Mouse (Mus musculus): ENCODE measurements around the gene Tmem114. TPM values are rescaled to one million over a fixed set of nuclear protein-coding genes. Genes with fewer than 3 reads are reported as not detected.

The Tmem114 gene
- polyA plus RNA-seq (2015; fragmentation: Nextera tagmentation; extraction: Ambion mirVana): 1.3 and 1.5 TPM in 2 replicates

GRCm38 (mm10) chr16:8424971-8425330 lies at the start of gene Tmem114:
TSS of gene Tmem114 (minus strand) at chr16:8425136.
- peaks cover 14% of the 10 kb centered on the region for H3K4me1 ChIP-seq
- H3K4me3 ChIP-seq (replicated peaks): peak within 1 kb of the TSS; percentile 45
- no peak within 1 kb of the TSS for H3K27ac ChIP-seq (replicated peaks)
- H3K9me3 ChIP-seq (replicated peaks): no peaks in the 10 kb centered on the region
- no peaks in the 10 kb centered on the region for H3K36me3 ChIP-seq
- H3K27me3 ChIP-seq (replicated peaks): peaks cover 55% of the 10 kb centered on the region
- peak within 1 kb of the TSS; percentile 40 for H3K9ac ChIP-seq (replicated peaks)
- peak within 1 kb of the TSS; percentile 89 for H3K4me2 ChIP-seq
- WGBS: 1% methylated on average over 16 of the region's 16 CpGs
- no peak for ATAC-seq (ENCODE audit: low FRiP score)

- peak; percentile 98 for ATAC-seq (ENCODE audit: low FRiP score)
- no peaks in the 10 kb centered on the region; the same call in 1 of the 2 replicates for H3K27me3 ChIP-seq (replicated peaks)
- H3K9ac ChIP-seq (replicated peaks): peak within 1 kb of the TSS; percentile 76
- H3K9me3 ChIP-seq (replicated peaks): no peaks in the 10 kb centered on the region
- peak within 1 kb of the TSS; percentile 84 for H3K27ac ChIP-seq (replicated peaks)
- H3K36me3 ChIP-seq: no peaks in the 10 kb centered on the region
- WGBS: under 1% methylated on average over 48 of the region's 48 CpGs
- H3K4me2 ChIP-seq: peak within 1 kb of the TSS; percentile 89
- peaks cover 14% of the 10 kb centered on the region for H3K4me1 ChIP-seq
- peak within 1 kb of the TSS; percentile 81 for H3K4me3 ChIP-seq (replicated peaks)
These were observed 45.9 kb upstream of the Tmem114 start, which contains the start of gene Mettl22 for GRCm38 (mm10) chr16:8470603-8471481. TSS of gene Mettl22 (plus strand) at chr16:8470788.

DNA sequence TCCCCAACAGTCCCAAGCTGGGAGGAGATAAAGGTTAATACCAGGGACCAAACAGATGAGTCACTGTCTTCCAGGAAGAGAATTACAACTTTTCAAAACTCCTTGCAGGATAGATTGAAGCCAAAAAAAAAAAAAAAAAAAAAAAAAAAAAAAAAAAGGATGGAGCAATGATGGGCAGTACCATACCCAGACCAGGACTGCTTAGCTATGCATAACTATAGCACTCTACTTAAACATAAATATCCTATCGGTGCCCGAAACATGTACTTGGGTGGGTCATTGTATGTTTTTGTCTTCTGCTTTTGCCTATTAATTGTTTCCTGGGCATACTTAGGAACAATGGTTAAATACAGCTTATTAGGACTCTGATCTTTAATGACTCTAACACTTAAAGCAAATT lies 45.2 kb upstream of the Tmem114 start:
- no peak overlapping the region for H3K9ac ChIP-seq (replicated peaks)
- H3K4me3 ChIP-seq (replicated peaks): peak overlapping the region; percentile 81
- H3K4me2 ChIP-seq: peak overlapping the region; percentile 89
- ATAC-seq (ENCODE audit: low FRiP score): peak; percentile 68; the same call in 1 of the 2 replicates
- no peaks in the 10 kb centered on the region for H3K9me3 ChIP-seq (replicated peaks)
- H3K27me3 ChIP-seq (replicated peaks): no peaks in the 10 kb centered on the region; the same call in 1 of the 2 replicates
- H3K36me3 ChIP-seq: no peaks in the 10 kb centered on the region
- no peak overlapping the region for H3K27ac ChIP-seq (replicated peaks)
- WGBS: 81% methylated on average over 2 of the region's 2 CpGs
- peaks cover 14% of the 10 kb centered on the region for H3K4me1 ChIP-seq

- Histone ChIP-seq H3K9ac (replicated peaks) (no peak overlapping the region), H3K4me2 (no peak overlapping the region), H3K27ac (replicated peaks) (no peak overlapping the region), H3K9me3 (replicated peaks) (no peaks in the 10 kb centered on the region), H3K36me3 (no peaks in the 10 kb centered on the region), H3K27me3 (replicated peaks) (no peaks in the 10 kb centered on the region), H3K4me3 (replicated peaks) (no peak overlapping the region), H3K4me1 (no peaks in the 10 kb centered on the region)
- no peak for ATAC-seq (ENCODE audit: low FRiP score)
- 37% methylated on average over 6 of the region's 6 CpGs for whole genome bisulfite sequencing
These were observed 34.2 kb upstream of the Tmem114 start for GRCm38 (mm10) chr16:8459098-8459497.

DNA sequence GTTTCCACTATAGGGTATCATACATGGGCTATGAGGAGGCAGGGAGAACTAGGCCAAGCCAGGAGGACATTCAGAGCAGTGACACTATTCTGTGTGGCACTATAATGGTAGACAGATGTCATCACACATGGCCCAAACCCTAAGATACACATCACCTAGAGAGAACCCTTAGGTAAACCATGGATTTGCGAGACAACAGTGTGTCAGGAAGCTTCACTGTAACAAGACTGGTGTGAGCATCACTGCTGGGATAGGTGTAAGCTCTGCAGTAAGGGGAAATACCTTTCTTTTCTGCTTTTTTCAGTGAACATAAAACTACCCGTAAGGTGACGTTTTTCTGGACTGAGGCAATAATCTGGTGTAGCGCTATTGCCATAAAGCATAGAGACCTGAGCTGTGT lies 33.5 kb upstream of the Tmem114 start:
- ATAC-seq (ENCODE audit: low FRiP score): no peak
- Histone ChIP-seq H3K4me2 (no peak overlapping the region), H3K4me1 (no peaks in the 10 kb centered on the region), H3K9me3 (replicated peaks) (no peaks in the 10 kb centered on the region), H3K27me3 (replicated peaks) (no peaks in the 10 kb centered on the region), H3K9ac (replicated peaks) (no peak overlapping the region), H3K4me3 (replicated peaks) (no peak overlapping the region), H3K36me3 (no peaks in the 10 kb centered on the region), H3K27ac (replicated peaks) (no peak overlapping the region)
- 96% methylated on average over 4 of the region's 4 CpGs for WGBS

DNA sequence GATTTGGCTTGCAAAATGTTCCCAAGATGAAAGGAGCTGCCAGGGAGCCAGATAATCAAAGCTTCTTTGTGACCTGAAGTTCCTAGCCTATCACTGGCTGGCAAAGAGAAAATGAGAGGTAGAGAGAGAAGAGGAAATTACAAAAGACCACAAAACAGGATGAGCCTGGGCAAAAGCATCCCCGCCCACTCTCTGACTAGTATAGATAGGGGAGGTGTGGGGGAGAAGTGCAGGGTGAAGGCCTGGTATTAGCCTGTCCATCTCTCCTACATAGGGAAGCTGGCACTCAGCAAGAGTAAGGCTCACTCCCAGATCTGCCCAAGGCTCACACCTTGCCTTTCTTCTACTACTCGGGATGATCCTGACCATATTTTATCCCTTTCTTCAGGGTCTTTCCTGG lies 30.3 kb upstream of the Tmem114 start:
- Histone ChIP-seq H3K4me3 (replicated peaks) (no peak overlapping the region), H3K9me3 (replicated peaks) (no peaks in the 10 kb centered on the region), H3K9ac (replicated peaks) (no peak overlapping the region), H3K36me3 (no peaks in the 10 kb centered on the region), H3K4me2 (no peak overlapping the region), H3K27ac (replicated peaks) (no peak overlapping the region), H3K4me1 (no peaks in the 10 kb centered on the region), H3K27me3 (replicated peaks) (no peaks in the 10 kb centered on the region)
- WGBS: 56% methylated on average over 2 of the region's 2 CpGs
- ATAC-seq (ENCODE audit: low FRiP score): no peak

DNA sequence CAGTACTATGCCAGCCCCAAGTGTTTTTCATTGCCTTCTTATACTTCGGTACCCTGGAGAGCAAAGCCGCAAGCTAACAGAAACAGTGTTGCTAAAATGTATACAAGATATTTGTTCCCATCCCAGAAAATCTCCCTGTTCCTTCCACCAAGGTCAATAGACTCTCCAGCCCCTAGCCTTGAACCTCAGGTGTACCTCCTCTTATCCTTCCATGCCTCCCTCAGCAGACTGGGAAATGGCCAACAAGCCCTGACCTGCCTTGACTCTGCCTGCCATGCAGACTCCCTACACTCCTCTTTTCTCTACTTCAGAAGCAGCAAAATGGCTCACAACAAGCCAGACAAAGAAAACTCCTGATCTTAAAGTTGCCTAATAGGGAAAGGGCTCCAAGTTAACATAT lies 28.4 kb upstream of the Tmem114 start:
- 96% methylated on average over 2 of the region's 2 CpGs for WGBS
- no peak overlapping the region for H3K4me3 ChIP-seq (replicated peaks)
- no peak overlapping the region for H3K4me2 ChIP-seq
- no peaks in the 10 kb centered on the region for H3K4me1 ChIP-seq
- ATAC-seq (ENCODE audit: low FRiP score): no peak
- H3K27me3 ChIP-seq (replicated peaks): no peaks in the 10 kb centered on the region
- H3K27ac ChIP-seq (replicated peaks): no peak overlapping the region
- no peaks in the 10 kb centered on the region for H3K9me3 ChIP-seq (replicated peaks)
- H3K36me3 ChIP-seq: no peaks in the 10 kb centered on the region
- H3K9ac ChIP-seq (replicated peaks): no peak overlapping the region

- H3K27ac ChIP-seq (replicated peaks): no peak overlapping the region
- H3K4me2 ChIP-seq: no peak overlapping the region
- ATAC-seq (ENCODE audit: low FRiP score): no peak
- H3K9me3 ChIP-seq (replicated peaks): no peaks in the 10 kb centered on the region
- H3K27me3 ChIP-seq (replicated peaks): no peaks in the 10 kb centered on the region
- no peaks in the 10 kb centered on the region for H3K36me3 ChIP-seq
- H3K4me1 ChIP-seq: no peaks in the 10 kb centered on the region
- no peak overlapping the region for H3K4me3 ChIP-seq (replicated peaks)
- no peak overlapping the region for H3K9ac ChIP-seq (replicated peaks)
- 87% methylated on average over 6 of the region's 6 CpGs for WGBS
These were observed 21.3 kb upstream of the Tmem114 start for GRCm38 (mm10) chr16:8446256-8446655.

GRCm38 (mm10) chr16:8444911-8445310 lies 20.0 kb upstream of the Tmem114 start:
- Histone ChIP-seq H3K9ac (replicated peaks) (no peak overlapping the region), H3K9me3 (replicated peaks) (no peaks in the 10 kb centered on the region), H3K36me3 (no peaks in the 10 kb centered on the region), H3K4me2 (no peak overlapping the region), H3K4me3 (replicated peaks) (no peak overlapping the region), H3K27me3 (replicated peaks) (no peaks in the 10 kb centered on the region), H3K27ac (replicated peaks) (no peak overlapping the region), H3K4me1 (no peaks in the 10 kb centered on the region)
- WGBS: 86% methylated on average over 7 of the region's 7 CpGs
- no peak for ATAC-seq (ENCODE audit: low FRiP score)

DNA sequence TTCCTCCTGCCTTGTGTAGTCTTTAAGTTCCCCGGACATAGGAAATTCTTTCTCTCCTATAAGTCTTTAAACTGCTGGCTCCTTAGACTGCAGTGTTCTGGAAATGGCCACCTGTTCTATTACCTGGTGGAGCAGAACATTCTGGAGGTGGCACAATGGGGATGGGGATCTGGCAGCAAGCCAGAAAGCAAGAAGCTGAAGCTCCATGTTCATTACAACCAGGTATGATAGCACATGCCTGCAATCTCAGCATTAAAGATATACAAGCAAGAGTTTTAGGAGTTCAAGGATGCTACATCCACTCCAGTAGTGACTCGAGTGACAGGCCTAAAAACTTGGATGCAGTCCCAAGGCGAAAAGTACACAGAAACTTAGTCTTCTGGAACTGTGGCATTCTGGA lies 7.7 kb upstream of the Tmem114 start:
- 89% methylated on average over 3 of the region's 3 CpGs for WGBS
- no peaks in the 10 kb centered on the region for H3K9me3 ChIP-seq (replicated peaks)
- H3K4me3 ChIP-seq (replicated peaks): no peak overlapping the region
- H3K4me1 ChIP-seq: no peaks in the 10 kb centered on the region
- H3K4me2 ChIP-seq: no peak overlapping the region
- H3K27me3 ChIP-seq (replicated peaks): peaks cover under 1% of the 10 kb centered on the region
- no peak for ATAC-seq (ENCODE audit: low FRiP score)
- no peak overlapping the region for H3K27ac ChIP-seq (replicated peaks)
- H3K36me3 ChIP-seq: no peaks in the 10 kb centered on the region
- no peak overlapping the region for H3K9ac ChIP-seq (replicated peaks)

GRCm38 (mm10) chr16:8429531-8429930 lies 4.6 kb upstream of the Tmem114 start:
- Histone ChIP-seq H3K9me3 (replicated peaks) (no peaks in the 10 kb centered on the region), H3K4me3 (replicated peaks) (no peak overlapping the region), H3K9ac (replicated peaks) (no peak overlapping the region), H3K27me3 (replicated peaks) (peaks cover 31% of the 10 kb centered on the region), H3K36me3 (no peaks in the 10 kb centered on the region), H3K4me1 (peaks cover 6% of the 10 kb centered on the region), H3K4me2 (no peak overlapping the region), H3K27ac (replicated peaks) (no peak overlapping the region)
- no peak for ATAC-seq (ENCODE audit: low FRiP score)
- 92% methylated on average over 4 of the region's 4 CpGs for WGBS

GRCm38 (mm10) chr16:8425736-8426135 lies 800 bp upstream of the Tmem114 start:
- H3K9ac ChIP-seq (replicated peaks): no peak overlapping the region
- no peak for ATAC-seq (ENCODE audit: low FRiP score)
- H3K4me1 ChIP-seq: peaks cover 14% of the 10 kb centered on the region
- no peaks in the 10 kb centered on the region for H3K36me3 ChIP-seq
- no peak overlapping the region for H3K4me3 ChIP-seq (replicated peaks)
- no peak overlapping the region for H3K4me2 ChIP-seq
- H3K9me3 ChIP-seq (replicated peaks): no peaks in the 10 kb centered on the region
- WGBS: 87% methylated on average over 5 of the region's 5 CpGs
- peaks cover 55% of the 10 kb centered on the region for H3K27me3 ChIP-seq (replicated peaks)
- no peak overlapping the region for H3K27ac ChIP-seq (replicated peaks)
